Mouse (Mus musculus) stomach, embryonic 16.5 days (tissue): Measurements from ENCODE around the gene Prmt1. TPM values are rescaled to one million over a fixed set of nuclear protein-coding genes. Genes with fewer than 3 reads are reported as not detected.

Experiments
- ATAC-seq: fragments of 200-750 bp; cut with Nextera tagmentation; 2 replicates; pipeline ENCODE4 v1.8.0; 2017; ENCODE audit warnings: moderate number of reproducible peaks, moderate TSS enrichment; ENCODE audit not compliant: insufficient read depth, low FRiP score
- H3K27ac ChIP-seq: fragments of 300-500 bp; sonication (generic); 2 replicates; pipeline ENCODE4 v1.5.1; 2014; ENCODE audit warnings: low read length
- H3K27me3 ChIP-seq: fragments of 300-500 bp; sonication (generic); 2 replicates; pipeline ENCODE4 v1.6.1; 2014; ENCODE audit warnings: low read length, control low read depth, mixed read lengths; ENCODE audit not compliant: control insufficient read depth, insufficient read depth
- H3K36me3 ChIP-seq: fragments of 300-500 bp; sonication (generic); 2 replicates; pipeline ENCODE4 v1.6.1; 2014; ENCODE audit warnings: low read length; ENCODE audit not compliant: control insufficient read depth, insufficient read depth
- H3K4me1 ChIP-seq: fragments of 300-500 bp; sonication (generic); 2 replicates; pipeline ENCODE4 v1.6.1; 2014; ENCODE audit warnings: low read length, control low read depth, mixed read lengths; ENCODE audit not compliant: control insufficient read depth, insufficient read depth
- H3K4me2 ChIP-seq: fragments of 300-500 bp; sonication (generic); 2 replicates; pipeline ENCODE4 v1.6.1; 2014; ENCODE audit warnings: low read depth, low read length, mixed read lengths
- H3K4me3 ChIP-seq: fragments of 300-500 bp; sonication (generic); replicated peaks from 2 replicates; pipeline ENCODE4 v1.5.1; 2014; ENCODE audit warnings: mild to moderate bottlenecking, low read length
- H3K9ac ChIP-seq: fragments of 300-500 bp; sonication (generic); 2 replicates; pipeline ENCODE4 v1.6.1; 2014; ENCODE audit warnings: low read length
- H3K9me3 ChIP-seq: fragments of 300-500 bp; sonication (generic); replicated peaks from 2 replicates; pipeline ENCODE4 v1.6.1; 2016; ENCODE audit warnings: low read length, control low read depth; ENCODE audit not compliant: control insufficient read depth
- WGBS: fragments of 180-500 bp; shearing (Covaris S2); extraction: QIAGEN DNeasy Blood & Tissue Kit; methylation state at CpG from one replicate; pipeline ENCODE4 v1.1.7; 2014; 5-methylcytosine and 5-hydroxymethylcytosine counted together
- polyA plus RNA-seq: library from polyadenylated mRNA; unstranded; fragments of >200 nt; fragmentation: Nextera tagmentation; extraction: Ambion mirVana; gene quantifications from 2 replicates; pipeline ENCODE4 v1.2.1, GENCODE M21; 2015

The Prmt1 gene
- polyA plus RNA-seq, 1 experiment from 2014 or later = 324 TPM

DNA sequence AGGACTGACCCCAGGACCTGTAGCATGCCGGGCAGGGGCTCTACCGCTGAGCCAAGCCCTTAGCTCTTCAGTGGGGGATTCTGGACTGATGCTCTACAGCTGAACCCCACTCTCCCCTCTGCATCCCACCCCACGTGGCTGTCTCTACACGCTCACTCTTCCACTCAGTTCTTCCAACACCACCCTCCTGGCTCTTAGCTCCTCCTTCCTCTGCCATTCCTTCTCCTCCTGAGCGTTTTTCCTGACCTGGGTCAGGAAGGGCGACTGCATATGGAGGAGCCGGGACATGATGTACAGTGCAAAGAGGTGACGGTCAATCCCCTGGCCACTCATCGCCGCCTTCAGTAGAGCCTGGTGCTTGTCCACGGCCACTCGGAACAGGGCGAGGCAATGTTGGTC, 25.9 kb downstream of the Prmt1 start:
- ATAC-seq = no peak
- Histone ChIP-seq H3K9me3 (no peaks in the 10 kb centered on the region), H3K36me3 (peaks cover 3% of the 10 kb centered on the region; the same call in 1 of the 2 replicates), H3K4me3 (no peak overlapping the region), H3K27ac (no peak overlapping the region), H3K4me1 (no peaks in the 10 kb centered on the region), H3K9ac (no peak overlapping the region), H3K4me2 (no peak overlapping the region), H3K27me3 (no peaks in the 10 kb centered on the region)
- WGBS = 85% methylated on average over 13 of the region's 13 CpGs

DNA sequence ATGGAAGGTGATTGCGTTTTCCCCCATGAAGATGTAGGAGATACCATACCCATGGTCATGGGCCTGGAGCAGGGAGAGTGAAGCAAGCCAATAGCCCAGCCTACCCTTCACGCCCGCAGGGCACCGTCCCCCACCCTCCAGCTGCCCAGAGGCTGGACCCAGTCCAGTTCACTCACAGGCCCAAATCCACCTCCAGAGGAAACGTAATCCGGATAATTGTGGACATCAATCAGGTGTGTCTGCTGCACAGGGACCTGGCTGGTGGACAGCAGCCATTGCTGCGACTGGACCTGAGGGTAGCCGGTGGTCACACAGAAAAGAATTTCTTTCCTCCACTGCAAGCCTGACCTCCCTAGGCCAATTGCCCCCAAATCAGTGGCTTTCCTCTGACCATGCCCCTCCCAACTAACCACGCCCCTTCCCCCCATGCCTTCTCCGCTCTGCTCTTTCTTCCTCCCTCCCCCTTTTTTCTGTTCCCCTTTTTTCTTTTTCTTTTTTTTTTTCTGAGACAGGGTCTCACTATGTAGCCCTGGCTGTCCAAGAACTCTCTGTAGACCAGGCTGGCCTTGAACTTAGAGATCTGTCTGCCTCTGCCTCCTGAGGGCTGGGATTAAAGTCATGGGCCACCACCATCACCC, 26.4 kb downstream of the Prmt1 start:
- Histone ChIP-seq H3K9me3 (no peaks in the 10 kb centered on the region), H3K4me1 (no peaks in the 10 kb centered on the region), H3K27me3 (no peaks in the 10 kb centered on the region), H3K36me3 (peaks cover 3% of the 10 kb centered on the region; the same call in 1 of the 2 replicates), H3K27ac (no peak overlapping the region), H3K4me2 (no peak overlapping the region), H3K9ac (no peak overlapping the region), H3K4me3 (no peak overlapping the region)
- 74% methylated on average over 10 of the region's 10 CpGs for WGBS
- no peak for ATAC-seq

DNA sequence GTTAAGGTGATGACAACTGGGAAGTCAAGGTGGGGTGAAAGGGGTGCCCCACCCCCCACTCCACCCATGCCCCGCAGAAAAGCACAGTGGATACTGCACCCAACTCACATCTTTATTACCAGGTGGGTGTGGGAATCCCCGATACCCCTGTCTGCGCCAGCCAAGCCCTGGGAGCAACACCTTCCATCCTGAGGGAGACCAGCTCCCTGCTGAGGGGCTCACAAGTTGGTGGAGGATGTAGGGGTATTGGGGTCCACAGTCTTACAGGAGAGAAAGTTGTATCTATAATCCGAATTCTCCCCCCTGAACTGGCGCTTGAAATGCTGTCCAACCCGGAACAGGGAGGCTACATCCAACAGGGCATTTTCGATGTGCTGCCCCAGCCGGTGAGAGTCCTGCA, 27.1 kb downstream of the Prmt1 start:
- H3K4me1 ChIP-seq = no peaks in the 10 kb centered on the region
- no peak overlapping the region for H3K4me2 ChIP-seq
- ATAC-seq = no peak
- no peak overlapping the region for H3K4me3 ChIP-seq
- no peak overlapping the region for H3K27ac ChIP-seq
- H3K36me3 ChIP-seq = peaks cover 3% of the 10 kb centered on the region; the same call in 1 of the 2 replicates
- H3K9ac ChIP-seq = no peak overlapping the region
- no peaks in the 10 kb centered on the region for H3K9me3 ChIP-seq
- H3K27me3 ChIP-seq = no peaks in the 10 kb centered on the region
- 78% methylated on average over 8 of the region's 8 CpGs for WGBS

DNA sequence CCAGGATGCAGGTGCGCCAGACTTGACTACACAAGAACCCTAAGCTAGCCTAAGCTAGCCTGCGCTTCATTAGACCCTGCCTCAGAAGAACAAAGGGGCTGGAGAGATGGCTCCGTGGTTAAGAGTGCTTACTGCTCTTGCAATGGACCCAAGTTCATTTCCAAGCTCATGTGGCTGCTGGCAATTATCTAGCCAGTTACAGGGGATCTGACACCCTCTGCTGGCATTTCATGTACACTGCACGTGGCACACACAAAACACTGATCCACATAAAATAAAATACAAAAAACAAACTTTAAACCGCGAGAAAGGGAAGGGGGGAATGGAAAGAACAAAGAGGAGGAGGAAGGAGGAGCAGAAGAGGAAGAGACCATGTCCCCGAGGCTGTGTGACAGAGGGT, 28.2 kb downstream of the Prmt1 start:
- Histone ChIP-seq H3K27me3 (no peaks in the 10 kb centered on the region), H3K4me1 (no peaks in the 10 kb centered on the region), H3K27ac (no peak overlapping the region), H3K9ac (no peak overlapping the region), H3K4me3 (no peak overlapping the region), H3K36me3 (peaks cover 3% of the 10 kb centered on the region; the same call in 1 of the 2 replicates), H3K9me3 (no peaks in the 10 kb centered on the region), H3K4me2 (no peak overlapping the region)
- 50% methylated on average over 7 of the region's 7 CpGs for WGBS
- ATAC-seq = no peak

DNA sequence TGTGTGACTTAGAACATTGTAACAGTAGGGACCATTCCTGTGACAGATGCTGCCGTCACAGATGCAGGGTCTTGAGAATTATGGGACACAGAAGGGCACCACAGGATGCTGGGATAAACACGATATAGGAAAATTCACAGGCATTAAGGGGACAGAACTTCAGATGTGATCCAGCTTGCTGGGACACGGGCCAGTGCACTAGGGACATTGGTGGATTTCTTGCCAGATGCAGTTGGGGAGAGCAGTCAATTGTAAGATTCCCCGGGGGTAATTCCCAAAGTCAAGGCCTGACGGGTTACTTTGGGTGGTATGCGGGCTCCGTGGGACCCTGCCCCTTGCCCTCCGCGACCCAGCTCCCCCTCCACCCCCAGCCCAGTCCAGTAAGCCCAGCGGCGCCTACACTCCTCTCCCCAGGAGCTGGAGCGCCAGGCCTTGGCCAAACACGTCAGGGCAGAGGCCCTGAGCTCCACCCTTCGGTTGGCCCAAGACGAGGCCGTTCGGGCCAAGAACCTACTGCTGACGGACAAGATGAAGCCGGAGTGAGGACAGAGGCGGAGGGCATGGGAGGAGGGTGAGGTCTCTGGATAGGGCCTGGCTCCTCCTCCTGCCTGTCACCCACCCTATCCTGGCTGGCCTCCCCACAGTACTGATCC, 29.1 kb downstream of the Prmt1 start:
- peaks cover 3% of the 10 kb centered on the region; the same call in 1 of the 2 replicates for H3K36me3 ChIP-seq
- no peak overlapping the region for H3K4me2 ChIP-seq
- no peak; the same call in 1 of the 2 replicates for ATAC-seq
- 66% methylated on average over 20 of the region's 20 CpGs for WGBS
- no peaks in the 10 kb centered on the region for H3K9me3 ChIP-seq
- H3K4me3 ChIP-seq = no peak overlapping the region
- H3K27ac ChIP-seq = no peak overlapping the region
- no peaks in the 10 kb centered on the region for H3K27me3 ChIP-seq
- peak overlapping the region; percentile 51; the same call in 1 of the 2 replicates for H3K9ac ChIP-seq
- 0 out of 2 replicates have a peak, but pooled peaks cover 3% of the 10 kb centered on the region for H3K4me1 ChIP-seq

DNA sequence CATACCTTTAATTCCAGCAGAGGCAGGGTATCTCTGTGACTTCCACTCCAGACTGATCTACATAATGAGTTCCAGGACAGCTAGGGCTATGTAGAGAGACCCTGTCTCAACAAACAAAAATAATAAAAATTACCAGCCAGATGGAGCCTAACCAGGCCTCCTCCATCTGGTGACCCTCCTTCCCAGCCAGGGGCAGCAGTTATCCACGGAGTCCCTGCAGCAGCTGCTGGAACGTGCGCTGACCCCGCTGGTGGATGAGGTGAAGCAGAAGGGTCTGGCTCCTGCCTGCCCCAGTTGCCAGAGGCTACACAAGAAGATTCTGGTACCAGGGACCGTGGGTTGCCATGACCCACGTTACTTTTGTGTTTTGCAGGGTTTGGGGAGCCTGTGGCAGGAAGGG, 30.1 kb downstream of the Prmt1 start:
- Histone ChIP-seq H3K27ac (no peak overlapping the region), H3K4me1 (peaks cover 7% of the 10 kb centered on the region), H3K4me2 (no peak overlapping the region), H3K4me3 (no peak overlapping the region), H3K9ac (no peak overlapping the region), H3K9me3 (no peaks in the 10 kb centered on the region), H3K36me3 (peaks cover 3% of the 10 kb centered on the region; the same call in 1 of the 2 replicates), H3K27me3 (peaks cover 5% of the 10 kb centered on the region; the same call in 1 of the 2 replicates)
- 61% methylated on average over 6 of the region's 6 CpGs for WGBS
- no peak for ATAC-seq

DNA sequence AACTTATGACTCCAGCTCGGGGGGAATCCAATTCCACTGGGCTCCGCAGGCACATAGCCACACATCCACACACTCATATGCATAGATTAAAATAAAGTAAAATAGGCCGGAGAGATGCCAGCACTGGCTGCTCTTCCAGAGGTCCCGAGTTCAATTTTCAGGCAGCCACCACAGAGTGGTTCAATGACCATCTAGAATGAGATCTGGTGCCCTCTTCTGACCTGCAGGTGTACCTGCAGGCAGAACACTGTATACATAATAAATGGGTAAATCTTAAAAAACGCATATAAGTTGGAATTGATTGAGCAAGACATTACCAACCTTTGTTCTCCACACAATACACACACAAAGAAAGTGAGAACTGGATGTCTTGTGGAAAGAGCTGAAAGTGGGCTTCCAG, 30.7 kb downstream of the Prmt1 start:
- WGBS = 52% methylated on average over 5 of the region's 5 CpGs
- Histone ChIP-seq H3K9me3 (no peaks in the 10 kb centered on the region), H3K36me3 (no peaks in the 10 kb centered on the region), H3K9ac (no peak overlapping the region), H3K27me3 (peaks cover 11% of the 10 kb centered on the region; the same call in 1 of the 2 replicates), H3K27ac (no peak overlapping the region), H3K4me2 (no peak overlapping the region), H3K4me3 (no peak overlapping the region), H3K4me1 (peaks cover 7% of the 10 kb centered on the region)
- ATAC-seq = no peak

DNA sequence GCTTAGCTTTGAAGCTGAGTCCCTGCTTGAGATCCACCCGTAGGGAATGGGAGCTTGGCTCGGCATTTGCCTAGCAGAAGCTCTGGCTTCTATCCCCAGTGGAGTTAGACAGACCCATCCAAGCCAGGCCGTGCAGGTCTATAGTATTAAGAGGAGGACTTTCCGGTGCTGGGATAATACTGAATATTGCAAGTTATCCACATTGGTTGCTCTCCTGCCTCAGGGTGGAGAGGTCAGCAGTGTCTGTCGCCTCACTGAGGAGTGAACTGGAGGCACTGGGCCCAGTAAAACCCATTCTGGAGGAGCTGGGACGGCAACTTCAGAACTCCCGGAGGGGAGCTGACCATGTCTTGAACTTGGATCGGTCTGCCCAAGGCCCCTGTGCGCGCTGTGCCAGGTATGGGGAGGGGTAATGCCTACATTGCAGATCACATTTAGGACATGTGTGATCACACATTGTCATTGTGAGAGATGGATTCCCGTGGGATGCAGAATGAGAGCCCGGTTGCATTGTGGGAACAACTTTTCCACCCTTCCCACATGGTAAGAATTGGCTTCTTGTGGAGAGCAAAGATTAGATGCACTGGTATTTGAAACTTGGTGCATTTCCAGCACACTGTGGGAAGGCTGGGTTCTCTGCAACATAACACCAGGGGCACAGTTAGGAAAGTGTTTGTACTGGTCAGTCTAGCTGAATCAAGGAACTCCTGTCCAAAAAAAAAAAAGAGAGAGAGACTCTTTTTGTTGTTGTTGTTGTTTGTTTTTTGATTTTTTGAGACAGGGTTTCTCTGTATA, 32.1 kb downstream of the Prmt1 start:
- Histone ChIP-seq H3K4me1 (peaks cover 7% of the 10 kb centered on the region), H3K9me3 (no peaks in the 10 kb centered on the region), H3K27ac (no peak overlapping the region), H3K4me2 (no peak overlapping the region), H3K4me3 (no peak overlapping the region), H3K27me3 (peaks cover 17% of the 10 kb centered on the region; the same call in 1 of the 2 replicates), H3K9ac (no peak overlapping the region), H3K36me3 (no peaks in the 10 kb centered on the region)
- no peak for ATAC-seq
- WGBS = 87% methylated on average over 12 of the region's 12 CpGs

DNA sequence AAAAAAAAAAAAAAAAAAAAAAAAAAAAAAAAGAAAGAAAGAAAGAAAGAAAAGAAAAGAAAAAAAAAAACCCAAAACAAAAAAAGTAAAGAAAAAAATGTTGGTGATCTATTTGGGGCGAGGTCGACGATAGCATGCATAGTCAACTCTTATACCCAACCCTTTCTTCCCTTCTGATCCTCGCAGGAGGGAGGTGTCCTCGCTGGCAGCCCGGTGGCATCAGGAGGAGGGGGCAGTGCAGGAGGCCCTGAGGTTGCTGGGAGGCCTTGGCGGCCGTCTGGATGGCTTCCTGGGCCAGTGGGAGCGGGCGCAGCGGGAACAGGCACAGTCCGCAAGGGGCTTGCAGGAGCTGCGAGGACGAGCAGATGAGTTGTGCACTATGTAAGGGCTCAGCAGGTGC, 32.8 kb downstream of the Prmt1 start:
- ATAC-seq = no peak
- peaks cover 7% of the 10 kb centered on the region for H3K4me1 ChIP-seq

More for the DNA sequence above, 32.8 kb downstream of the Prmt1 start:
- no peaks in the 10 kb centered on the region for H3K9me3 ChIP-seq
- no peak overlapping the region for H3K9ac ChIP-seq
- H3K27me3 ChIP-seq = peaks cover 17% of the 10 kb centered on the region; the same call in 1 of the 2 replicates
- H3K27ac ChIP-seq = no peak overlapping the region
- no peak overlapping the region for H3K4me3 ChIP-seq
- H3K36me3 ChIP-seq = no peaks in the 10 kb centered on the region
- no peak overlapping the region for H3K4me2 ChIP-seq
- WGBS = 65% methylated on average over 14 of the region's 14 CpGs
